Mouse (Mus musculus): ENCODE measurements at regions not wholly inside any gene's neighbourhood (a gene's known extent, or its start where the extent isn't known, plus 50 kb on each side); places are given as distances from the start of the nearest gene placed in this dataset.

DNA sequence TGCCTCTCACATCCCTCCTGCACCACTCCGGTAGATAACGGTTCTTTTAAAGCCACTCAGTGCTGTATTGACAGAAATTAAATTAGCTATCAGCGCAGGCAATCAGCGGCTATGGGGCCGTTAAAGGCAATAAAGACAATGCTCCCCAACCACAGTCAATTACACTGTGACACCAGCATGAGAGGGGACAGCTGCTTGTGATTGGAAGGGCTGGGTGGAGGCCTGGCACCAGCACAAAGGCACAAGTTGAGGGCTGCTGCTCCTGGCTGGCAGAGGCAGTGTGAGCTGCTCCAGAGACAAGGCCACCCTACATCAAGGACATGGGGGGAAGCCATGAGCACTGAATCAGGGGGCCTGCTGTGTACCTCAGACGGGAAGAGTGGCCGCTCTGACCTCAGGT, 420.0 kb downstream of the Vrk1 start:
- H3K4me3 ChIP-seq (ENCODE audit: low read depth, low read length): no peak overlapping the region
- no peaks in the 10 kb centered on the region for H3K27me3 ChIP-seq (ENCODE audit: control insufficient read depth, insufficient read depth, low read length)
- no peak overlapping the region for H3K4me2 ChIP-seq
- no peaks in the 10 kb centered on the region for H3K36me3 ChIP-seq (ENCODE audit: control insufficient read depth, insufficient read depth, low read length)
- H3K9ac ChIP-seq (ENCODE audit: low read depth, low read length): no peak overlapping the region
- no peaks in the 10 kb centered on the region for H3K9me3 ChIP-seq (replicated peaks; ENCODE audit: control insufficient read depth, low read length)
- no peak overlapping the region for H3K27ac ChIP-seq (ENCODE audit: low read depth, low read length)
- ATAC-seq (replicated peaks; ENCODE audit: insufficient number of reproducible peaks, low FRiP score, low TSS enrichment): no peak
- no peaks in the 10 kb centered on the region for H3K4me1 ChIP-seq (ENCODE audit: control insufficient read depth, insufficient read depth, low read length)
- 63% methylated on average over 7 of the region's 7 CpGs for WGBS (ENCODE audit: insufficient replicate concordance)

DNA sequence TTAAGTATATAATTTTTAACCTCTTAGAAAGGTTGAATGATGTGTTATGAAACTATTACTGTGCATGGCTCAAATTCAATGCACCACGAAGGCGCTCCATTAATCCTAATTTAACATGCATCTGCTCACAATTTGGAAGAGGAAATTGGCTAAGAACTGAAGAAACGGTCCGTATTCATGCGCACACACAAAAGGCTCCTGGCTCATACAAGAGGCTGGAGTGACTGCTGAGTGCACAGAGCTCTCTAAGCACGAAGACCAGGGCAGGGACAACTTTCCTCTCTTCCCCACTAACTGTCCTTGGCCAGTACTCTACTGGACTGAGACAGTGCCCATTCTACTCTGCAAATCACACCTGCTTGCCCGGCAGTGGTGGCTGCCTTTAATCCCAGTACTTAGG, 435.1 kb downstream of the Vrk1 start:
- no peaks in the 10 kb centered on the region for H3K27me3 ChIP-seq (ENCODE audit: control insufficient read depth, insufficient read depth, low read length)
- no peak overlapping the region for H3K4me3 ChIP-seq (ENCODE audit: low read depth, low read length)
- H3K9me3 ChIP-seq (replicated peaks; ENCODE audit: control insufficient read depth, low read length): no peaks in the 10 kb centered on the region
- 80% methylated on average over 7 of the region's 7 CpGs for WGBS (ENCODE audit: insufficient replicate concordance)
- H3K4me2 ChIP-seq: no peak overlapping the region
- no peaks in the 10 kb centered on the region for H3K36me3 ChIP-seq (ENCODE audit: control insufficient read depth, insufficient read depth, low read length)
- no peaks in the 10 kb centered on the region for H3K4me1 ChIP-seq (ENCODE audit: control insufficient read depth, insufficient read depth, low read length)
- no peak overlapping the region for H3K27ac ChIP-seq (ENCODE audit: low read depth, low read length)
- ATAC-seq (replicated peaks; ENCODE audit: insufficient number of reproducible peaks, low FRiP score, low TSS enrichment): no peak
- H3K9ac ChIP-seq (ENCODE audit: low read depth, low read length): no peak overlapping the region

DNA sequence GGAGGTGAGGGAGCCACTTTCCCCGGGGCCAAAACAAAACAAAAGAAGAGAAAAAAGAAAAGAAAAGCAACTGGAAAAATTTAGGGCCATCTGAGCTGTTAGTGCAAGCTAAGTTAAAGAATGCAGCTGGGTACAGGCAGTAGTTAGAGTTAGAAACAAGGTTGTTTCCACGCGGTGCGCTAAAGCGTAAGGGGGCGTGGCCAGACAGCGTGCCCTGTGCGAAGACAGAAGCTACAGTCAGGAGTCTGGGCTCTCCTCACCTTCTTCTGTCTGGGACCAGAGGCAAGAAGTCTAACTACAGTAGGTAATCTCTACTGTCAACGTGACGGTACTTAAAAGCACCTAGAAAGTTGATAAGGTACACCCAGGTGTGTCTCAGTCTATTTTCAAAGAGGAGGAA, 435.9 kb downstream of the Vrk1 start:
- Histone ChIP-seq H3K27ac (ENCODE audit: low read depth, low read length) (no peak overlapping the region), H3K9me3 (replicated peaks; ENCODE audit: control insufficient read depth, low read length) (no peaks in the 10 kb centered on the region), H3K4me2 (no peak overlapping the region), H3K9ac (ENCODE audit: low read depth, low read length) (no peak overlapping the region), H3K4me3 (ENCODE audit: low read depth, low read length) (no peak overlapping the region), H3K36me3 (ENCODE audit: control insufficient read depth, insufficient read depth, low read length) (no peaks in the 10 kb centered on the region), H3K4me1 (ENCODE audit: control insufficient read depth, insufficient read depth, low read length) (no peaks in the 10 kb centered on the region), H3K27me3 (ENCODE audit: control insufficient read depth, insufficient read depth, low read length) (no peaks in the 10 kb centered on the region)
- no peak for ATAC-seq (replicated peaks; ENCODE audit: insufficient number of reproducible peaks, low FRiP score, low TSS enrichment)
- WGBS (ENCODE audit: insufficient replicate concordance): 53% methylated on average over 10 of the region's 10 CpGs

DNA sequence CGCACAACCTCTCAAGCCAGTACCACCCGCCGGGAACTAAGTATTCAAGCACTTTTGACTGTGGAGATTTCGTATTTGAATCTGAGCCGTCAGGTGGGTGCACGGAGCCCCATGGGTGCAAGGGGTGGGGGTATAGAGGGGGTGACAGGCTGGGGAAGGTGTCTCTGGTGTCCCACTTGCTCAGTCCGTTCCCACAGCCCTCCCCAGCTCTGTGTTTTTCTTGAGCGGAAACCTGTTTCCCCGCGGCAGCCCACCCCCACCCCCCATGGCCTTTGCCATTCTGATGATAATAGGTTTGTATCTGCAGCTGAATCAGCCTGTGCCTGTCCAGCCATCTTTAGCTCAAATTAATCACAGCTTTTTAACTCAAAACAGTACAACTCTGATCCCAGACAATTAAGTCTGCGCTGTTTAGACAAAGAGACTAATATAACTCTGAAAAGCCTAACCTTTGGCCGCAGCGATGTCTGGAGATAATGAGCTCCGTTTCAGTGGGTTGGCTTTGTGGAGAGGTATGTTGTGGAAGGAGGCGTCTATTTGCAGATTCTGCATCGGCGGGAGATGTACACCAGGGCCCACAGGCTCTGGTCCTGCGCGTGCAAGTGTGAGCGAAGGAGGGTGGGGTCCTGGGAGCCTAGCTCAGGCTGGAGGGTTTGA, 437.0 kb downstream of the Vrk1 start:
- no peak overlapping the region for H3K27ac ChIP-seq (ENCODE audit: low read depth, low read length)
- H3K36me3 ChIP-seq (ENCODE audit: control insufficient read depth, insufficient read depth, low read length): no peaks in the 10 kb centered on the region
- no peaks in the 10 kb centered on the region for H3K9me3 ChIP-seq (replicated peaks; ENCODE audit: control insufficient read depth, low read length)
- no peak overlapping the region for H3K4me2 ChIP-seq
- H3K4me1 ChIP-seq (ENCODE audit: control insufficient read depth, insufficient read depth, low read length): no peaks in the 10 kb centered on the region
- no peak overlapping the region for H3K9ac ChIP-seq (ENCODE audit: low read depth, low read length)
- ATAC-seq (replicated peaks; ENCODE audit: insufficient number of reproducible peaks, low FRiP score, low TSS enrichment): no peak
- no peak overlapping the region for H3K4me3 ChIP-seq (ENCODE audit: low read depth, low read length)
- 74% methylated on average over 20 of the region's 20 CpGs for WGBS (ENCODE audit: insufficient replicate concordance)
- no peaks in the 10 kb centered on the region for H3K27me3 ChIP-seq (ENCODE audit: control insufficient read depth, insufficient read depth, low read length)

DNA sequence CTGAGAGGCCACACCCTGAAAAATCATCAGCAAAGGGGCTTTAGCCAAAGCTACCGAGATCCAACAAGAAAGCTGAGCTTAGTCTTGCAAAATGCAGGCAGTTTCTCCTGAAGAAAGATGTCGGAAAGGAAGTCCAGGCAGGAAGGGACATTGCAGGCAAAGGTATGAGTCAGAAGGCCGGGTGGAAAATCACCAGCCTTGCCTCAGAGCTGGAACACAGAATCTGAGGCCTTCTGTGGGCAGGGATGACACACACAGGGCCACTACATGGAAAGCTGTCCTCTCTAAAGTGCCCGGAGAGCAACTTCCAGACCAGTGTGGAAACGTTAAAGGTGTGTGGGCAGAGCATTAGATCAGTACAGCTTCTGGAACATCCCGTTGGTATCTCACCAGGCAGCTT, 438.5 kb downstream of the Vrk1 start:
- ATAC-seq (replicated peaks; ENCODE audit: insufficient number of reproducible peaks, low FRiP score, low TSS enrichment): no peak
- Histone ChIP-seq H3K9me3 (replicated peaks; ENCODE audit: control insufficient read depth, low read length) (no peaks in the 10 kb centered on the region), H3K27me3 (ENCODE audit: control insufficient read depth, insufficient read depth, low read length) (no peaks in the 10 kb centered on the region), H3K4me3 (ENCODE audit: low read depth, low read length) (no peak overlapping the region), H3K4me2 (no peak overlapping the region), H3K4me1 (ENCODE audit: control insufficient read depth, insufficient read depth, low read length) (no peaks in the 10 kb centered on the region), H3K27ac (ENCODE audit: low read depth, low read length) (no peak overlapping the region), H3K9ac (ENCODE audit: low read depth, low read length) (no peak overlapping the region), H3K36me3 (ENCODE audit: control insufficient read depth, insufficient read depth, low read length) (no peaks in the 10 kb centered on the region)
- 55% methylated on average over 6 of the region's 6 CpGs for WGBS (ENCODE audit: insufficient replicate concordance)

DNA sequence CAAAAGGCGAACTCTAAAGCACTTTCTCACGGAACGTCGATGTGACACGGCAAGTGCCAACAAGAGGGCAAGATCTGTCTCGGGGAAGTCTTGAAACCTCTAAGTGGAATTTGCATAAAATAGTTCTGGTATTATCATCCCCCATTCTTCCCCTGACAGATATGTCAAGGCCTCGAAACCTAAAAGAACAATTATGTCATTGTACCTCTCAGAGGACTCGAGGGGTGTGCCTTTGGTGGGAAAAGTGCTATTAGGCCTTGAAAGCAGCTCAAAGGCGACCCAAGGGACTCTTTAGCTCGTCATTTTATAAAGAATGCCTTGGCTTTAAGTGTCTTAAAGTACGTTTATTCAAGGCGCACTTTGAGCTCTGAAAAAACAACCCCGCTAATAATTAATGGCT, 443.5 kb downstream of the Vrk1 start:
- Histone ChIP-seq H3K27me3 (ENCODE audit: control insufficient read depth, insufficient read depth, low read length) (no peaks in the 10 kb centered on the region), H3K4me2 (no peak overlapping the region), H3K4me3 (ENCODE audit: low read depth, low read length) (no peak overlapping the region), H3K9ac (ENCODE audit: low read depth, low read length) (no peak overlapping the region), H3K36me3 (ENCODE audit: control insufficient read depth, insufficient read depth, low read length) (no peaks in the 10 kb centered on the region), H3K27ac (ENCODE audit: low read depth, low read length) (no peak overlapping the region), H3K9me3 (replicated peaks; ENCODE audit: control insufficient read depth, low read length) (no peaks in the 10 kb centered on the region), H3K4me1 (ENCODE audit: control insufficient read depth, insufficient read depth, low read length) (no peaks in the 10 kb centered on the region)
- WGBS (ENCODE audit: insufficient replicate concordance): 75% methylated on average over 13 of the region's 13 CpGs
- ATAC-seq (replicated peaks; ENCODE audit: insufficient number of reproducible peaks, low FRiP score, low TSS enrichment): no peak

DNA sequence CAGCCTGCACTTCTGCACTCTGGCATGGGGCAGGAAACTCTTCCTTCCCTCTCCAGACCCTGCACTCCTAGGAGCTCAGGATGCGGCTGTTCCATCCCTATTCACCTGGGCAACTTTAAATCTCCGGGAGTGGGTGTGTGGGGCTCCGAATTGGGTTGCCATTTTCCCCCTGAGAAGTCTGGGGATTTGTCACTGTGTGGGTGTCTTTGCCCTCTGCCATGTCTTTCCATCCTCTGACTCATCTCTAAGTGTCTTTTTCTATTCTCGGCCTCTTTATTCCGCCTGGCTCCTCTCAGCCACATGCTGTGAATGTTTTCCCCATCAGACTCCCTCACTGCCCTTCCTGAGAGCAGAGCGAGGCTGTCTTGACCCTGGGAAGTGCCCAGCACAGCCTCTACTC, 448.2 kb downstream of the Vrk1 start:
- Histone ChIP-seq H3K9me3 (replicated peaks; ENCODE audit: control insufficient read depth, low read length) (no peaks in the 10 kb centered on the region), H3K4me1 (ENCODE audit: control insufficient read depth, insufficient read depth, low read length) (no peaks in the 10 kb centered on the region), H3K4me3 (ENCODE audit: low read depth, low read length) (no peak overlapping the region), H3K27ac (ENCODE audit: low read depth, low read length) (no peak overlapping the region), H3K27me3 (ENCODE audit: control insufficient read depth, insufficient read depth, low read length) (no peaks in the 10 kb centered on the region), H3K36me3 (ENCODE audit: control insufficient read depth, insufficient read depth, low read length) (no peaks in the 10 kb centered on the region), H3K4me2 (no peak overlapping the region), H3K9ac (ENCODE audit: low read depth, low read length) (no peak overlapping the region)
- no peak for ATAC-seq (replicated peaks; ENCODE audit: insufficient number of reproducible peaks, low FRiP score, low TSS enrichment)
- WGBS (ENCODE audit: insufficient replicate concordance): 35% methylated on average over 6 of the region's 6 CpGs

DNA sequence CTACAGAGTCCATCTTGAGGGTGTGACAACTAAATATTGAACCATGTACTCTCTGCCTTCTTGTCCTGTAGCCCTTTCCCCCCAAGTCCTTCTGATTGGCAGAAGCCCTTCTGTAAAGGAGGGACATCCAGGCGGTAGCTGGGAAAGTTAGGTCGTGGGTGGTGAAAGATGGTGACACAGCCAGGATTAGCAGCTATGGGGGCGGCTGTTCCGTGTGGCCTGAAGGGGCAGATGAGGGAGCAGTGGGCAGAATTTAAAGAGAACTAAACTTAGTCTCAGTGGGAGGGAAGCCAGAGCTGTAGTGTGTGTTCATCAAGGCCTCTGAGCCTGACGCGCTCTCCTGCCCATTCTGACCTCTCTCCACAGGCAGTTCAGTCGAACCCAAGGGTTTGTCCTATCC, 450.6 kb downstream of the Vrk1 start:
- H3K27me3 ChIP-seq (ENCODE audit: control insufficient read depth, insufficient read depth, low read length): no peaks in the 10 kb centered on the region
- no peak overlapping the region for H3K4me2 ChIP-seq
- H3K9ac ChIP-seq (ENCODE audit: low read depth, low read length): no peak overlapping the region
- ATAC-seq (replicated peaks; ENCODE audit: insufficient number of reproducible peaks, low FRiP score, low TSS enrichment): no peak
- no peak overlapping the region for H3K27ac ChIP-seq (ENCODE audit: low read depth, low read length)
- no peaks in the 10 kb centered on the region for H3K9me3 ChIP-seq (replicated peaks; ENCODE audit: control insufficient read depth, low read length)
- H3K4me3 ChIP-seq (ENCODE audit: low read depth, low read length): no peak overlapping the region
- 73% methylated on average over 7 of the region's 7 CpGs for WGBS (ENCODE audit: insufficient replicate concordance)
- no peaks in the 10 kb centered on the region for H3K36me3 ChIP-seq (ENCODE audit: control insufficient read depth, insufficient read depth, low read length)
- H3K4me1 ChIP-seq (ENCODE audit: control insufficient read depth, insufficient read depth, low read length): no peaks in the 10 kb centered on the region

DNA sequence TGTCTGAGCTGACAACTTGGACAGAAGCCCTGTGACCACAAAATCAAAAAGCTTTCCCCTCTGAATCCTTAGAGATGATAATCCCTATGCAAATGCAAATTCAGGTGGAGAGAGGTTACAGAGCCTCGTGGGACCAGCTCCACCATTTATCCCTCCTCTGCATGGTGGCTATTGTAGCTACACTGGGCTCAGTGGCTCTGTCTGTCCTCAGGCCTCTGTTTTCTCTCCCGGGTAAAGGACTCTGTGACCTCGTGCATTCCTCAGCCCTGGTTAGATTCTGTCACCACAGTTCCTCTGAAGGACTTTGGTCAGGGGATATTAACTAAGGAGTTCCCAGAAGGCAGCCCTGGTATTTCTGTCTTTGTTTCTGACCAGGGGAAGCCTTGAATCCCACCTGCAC, 452.3 kb downstream of the Vrk1 start:
- H3K4me2 ChIP-seq: no peak overlapping the region
- no peaks in the 10 kb centered on the region for H3K27me3 ChIP-seq (ENCODE audit: control insufficient read depth, insufficient read depth, low read length)
- H3K9ac ChIP-seq (ENCODE audit: low read depth, low read length): no peak overlapping the region
- H3K4me3 ChIP-seq (ENCODE audit: low read depth, low read length): no peak overlapping the region
- ATAC-seq (replicated peaks; ENCODE audit: insufficient number of reproducible peaks, low FRiP score, low TSS enrichment): no peak
- WGBS (ENCODE audit: insufficient replicate concordance): 20% methylated on average over 3 of the region's 3 CpGs
- no peaks in the 10 kb centered on the region for H3K4me1 ChIP-seq (ENCODE audit: control insufficient read depth, insufficient read depth, low read length)
- no peaks in the 10 kb centered on the region for H3K36me3 ChIP-seq (ENCODE audit: control insufficient read depth, insufficient read depth, low read length)
- no peak overlapping the region for H3K27ac ChIP-seq (ENCODE audit: low read depth, low read length)
- no peaks in the 10 kb centered on the region for H3K9me3 ChIP-seq (replicated peaks; ENCODE audit: control insufficient read depth, low read length)
